Mouse (Mus musculus) myocyte (in vitro differentiated cells): ENCODE measurements at regions not wholly inside any gene's neighbourhood (a gene's known extent, or its start where the extent isn't known, plus 50 kb on each side); places are given as distances from the start of the nearest gene placed in this dataset.

Source experiments
- H3K27me3 ChIP-seq: one replicate; pipeline ENCODE4 v1.6.1; 2011; ENCODE audit not compliant: control insufficient read depth, insufficient read depth, insufficient read length
- H3K36me3 ChIP-seq: one replicate; pipeline ENCODE4 v1.6.1; 2011; ENCODE audit not compliant: control insufficient read depth, insufficient read depth
- H3K4me2 ChIP-seq: one replicate; pipeline ENCODE4 v1.6.1; 2011; ENCODE audit warnings: low read depth, control low read depth
- H3K4me3 ChIP-seq: one replicate; pipeline ENCODE4 v1.5.1; 2011; ENCODE audit warnings: mild to moderate bottlenecking, control low read depth, moderate library complexity
- H3K79me2 ChIP-seq: one replicate; pipeline ENCODE4 v1.6.1; 2011; ENCODE audit not compliant: control insufficient read depth, insufficient read depth
- H3ac ChIP-seq: one replicate; pipeline ENCODE4 v1.6.1; 2011; ENCODE audit not compliant: control insufficient read depth, insufficient read length
- CEBPB ChIP-seq: IDR thresholded peaks from 2 replicates; pipeline ENCODE4 v1.6.1; 2011; ENCODE audit warnings: mild to moderate bottlenecking, moderate library complexity; ENCODE audit not compliant: poor library complexity, insufficient read depth, severe bottlenecking
- E2F4 ChIP-seq: IDR thresholded peaks from one replicate; pipeline ENCODE4 v1.6.1; 2011; ENCODE audit warnings: mild to moderate bottlenecking, control low read depth, moderate library complexity; ENCODE audit not compliant: insufficient read depth
- MAX ChIP-seq: IDR thresholded peaks from one replicate; pipeline ENCODE4 v1.6.1; 2011; ENCODE audit warnings: low read depth, mild to moderate bottlenecking, control low read depth
- MYOD1 ChIP-seq, 3 experiments: IDR thresholded peaks; one replicate each; pipeline ENCODE4 v1.6.1; 2011; ENCODE audit warnings: control low read depth in 2 of 3, low read depth in 2 of 3, mild to moderate bottlenecking in 2 of 3, moderate library complexity in 1 of 3; ENCODE audit not compliant: insufficient read length in 2 of 3, control insufficient read depth in 1 of 3
- MYOG ChIP-seq, 3 experiments: IDR thresholded peaks; one replicate each; pipeline ENCODE4 v1.6.1; 2011; ENCODE audit warnings: control low read depth in 2 of 3, low read depth in 2 of 3, mild to moderate bottlenecking in 2 of 3; ENCODE audit not compliant: insufficient read length in 2 of 3, control insufficient read depth in 1 of 3, insufficient read depth in 1 of 3
- POLR2A ChIP-seq: IDR thresholded peaks from one replicate; pipeline ENCODE4 v1.6.1; 2011; ENCODE audit warnings: low read depth, mild to moderate bottlenecking, control low read depth, moderate library complexity; ENCODE audit not compliant: insufficient read length
- POLR2AphosphoS2 ChIP-seq: IDR thresholded peaks from one replicate; pipeline ENCODE4 v1.6.1; 2011; ENCODE audit warnings: low read depth, control low read depth; ENCODE audit not compliant: insufficient read length
- REST ChIP-seq: IDR thresholded peaks from one replicate; pipeline ENCODE4 v1.6.1; 2011; ENCODE audit warnings: mild to moderate bottlenecking, control low read depth, moderate library complexity; ENCODE audit not compliant: insufficient read depth, insufficient read length
- SRF ChIP-seq: IDR thresholded peaks from one replicate; pipeline ENCODE4 v1.6.1; 2011; ENCODE audit warnings: low read depth; ENCODE audit not compliant: control insufficient read depth, insufficient read length
- TCF12 ChIP-seq: IDR thresholded peaks from one replicate; pipeline ENCODE4 v1.6.1; 2011; ENCODE audit warnings: mild to moderate bottlenecking, control low read depth; ENCODE audit not compliant: poor library complexity, insufficient read depth, severe bottlenecking
- TCF3 ChIP-seq: IDR thresholded peaks from one replicate; pipeline ENCODE4 v1.6.1; 2011; ENCODE audit warnings: low read depth, control low read depth; ENCODE audit not compliant: insufficient read length
- USF1 ChIP-seq: IDR thresholded peaks from one replicate; pipeline ENCODE4 v1.6.1; 2011; ENCODE audit warnings: low read depth, mild to moderate bottlenecking, control low read depth, moderate library complexity

DNA sequence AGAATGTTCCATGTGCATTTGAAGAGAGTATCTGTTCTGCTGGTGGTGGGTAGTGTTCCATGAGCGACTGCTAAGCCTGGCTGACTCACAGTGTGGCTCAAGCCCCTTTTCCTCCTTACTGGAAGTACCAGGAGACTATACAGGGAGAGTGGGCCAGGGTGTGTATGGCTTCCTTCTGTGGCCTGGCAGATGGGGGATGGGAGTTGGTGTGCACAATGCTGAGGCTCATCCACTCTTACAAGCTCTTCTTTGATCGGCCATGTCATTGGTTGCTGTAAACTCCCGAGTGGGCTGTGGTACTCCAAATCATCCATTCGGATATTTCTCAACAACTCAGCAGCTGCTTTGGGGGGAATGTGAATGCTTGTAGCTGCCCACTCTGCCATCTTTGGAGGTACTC lies 150.2 kb downstream of the Slc38a4 start:
- TF ChIP-seq SRF (no peak), POLR2AphosphoS2 (no peak), MYOD1 (IDR thresholded peaks at IDR 0.05; ENCODE audit: control insufficient read depth in 1 of 3, insufficient read length in 2 of 3, low read depth in 2 of 3) (no peak), USF1 (no peak), E2F4 (no peak), POLR2A (no peak), CEBPB (no peak), MAX (no peak), REST (no peak), MYOG (IDR thresholded peaks at IDR 0.05; ENCODE audit: control insufficient read depth in 1 of 3, insufficient read depth in 1 of 3, insufficient read length in 2 of 3, low read depth in 2 of 3) (no peak), TCF3 (no peak), TCF12 (no peak)
- Histone ChIP-seq H3K79me2 (no peaks in the 10 kb centered on the region), H3K27me3 (no peaks in the 10 kb centered on the region), H3K4me3 (no peak overlapping the region), H3K36me3 (no peaks in the 10 kb centered on the region), H3K4me2 (no peak overlapping the region), H3ac (no peak overlapping the region)

DNA sequence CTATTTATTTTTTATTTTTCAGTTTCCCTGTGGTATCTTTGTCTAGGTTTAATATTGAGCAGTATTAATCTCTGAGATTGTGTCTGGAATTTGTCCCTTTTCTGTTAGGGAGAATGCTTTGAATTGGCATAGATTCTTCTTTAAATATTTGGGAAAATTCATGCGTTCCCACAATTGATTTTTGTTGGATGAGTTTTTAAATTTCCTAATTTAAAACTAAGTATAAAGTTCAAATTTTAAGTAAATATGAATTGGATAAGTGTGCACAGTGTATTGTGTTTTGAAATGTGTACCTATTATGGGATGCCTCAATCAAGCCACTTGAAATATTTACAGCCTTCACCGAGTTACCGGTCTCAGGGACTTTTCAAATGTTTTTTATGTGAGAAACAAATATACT lies 152.3 kb downstream of the Slc38a4 start:
- TF ChIP-seq MYOG (IDR thresholded peaks at IDR 0.05; ENCODE audit: control insufficient read depth in 1 of 3, insufficient read depth in 1 of 3, insufficient read length in 2 of 3, low read depth in 2 of 3) (no peak), REST (no peak), SRF (no peak), TCF3 (no peak), POLR2A (no peak), POLR2AphosphoS2 (no peak)
- no peak overlapping the region for H3K4me3 ChIP-seq
- no peaks in the 10 kb centered on the region for H3K36me3 ChIP-seq
- H3K4me2 ChIP-seq: no peak overlapping the region
- no peak overlapping the region for H3ac ChIP-seq
- H3K79me2 ChIP-seq: no peaks in the 10 kb centered on the region
- no peaks in the 10 kb centered on the region for H3K27me3 ChIP-seq

DNA sequence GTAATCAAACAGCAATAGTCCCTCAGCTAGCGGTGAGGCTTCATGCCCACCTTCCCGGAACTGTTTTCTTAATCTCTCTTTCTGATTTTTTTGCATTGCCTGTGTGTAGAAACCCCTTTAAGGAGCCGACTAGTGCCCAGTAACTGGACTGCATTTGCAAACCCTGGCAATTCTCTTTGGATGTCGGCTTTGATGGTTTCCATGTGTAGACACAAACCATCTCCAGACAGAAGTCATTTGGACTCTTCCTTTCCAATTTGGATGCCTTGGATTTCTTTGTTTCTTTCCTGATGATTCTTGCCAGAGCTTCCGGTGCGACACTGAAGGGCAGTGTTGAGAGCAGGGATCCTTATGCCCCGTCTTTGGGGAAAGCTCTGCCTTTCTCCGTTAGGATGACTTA lies 153.0 kb downstream of the Slc38a4 start:
- Histone ChIP-seq H3K4me2 (no peak overlapping the region), H3K4me3 (no peak overlapping the region), H3K79me2 (no peaks in the 10 kb centered on the region), H3K36me3 (no peaks in the 10 kb centered on the region), H3ac (no peak overlapping the region), H3K27me3 (no peaks in the 10 kb centered on the region)
- TF ChIP-seq MYOD1 (IDR thresholded peaks at IDR 0.05; ENCODE audit: control insufficient read depth in 1 of 3, insufficient read length in 2 of 3, low read depth in 2 of 3) (no peak), POLR2A (no peak), TCF3 (no peak), TCF12 (no peak), MAX (no peak), POLR2AphosphoS2 (no peak), SRF (no peak), E2F4 (no peak), CEBPB (no peak), USF1 (no peak), MYOG (IDR thresholded peaks at IDR 0.05; ENCODE audit: control insufficient read depth in 1 of 3, insufficient read depth in 1 of 3, insufficient read length in 2 of 3, low read depth in 2 of 3) (no peak), REST (no peak)

DNA sequence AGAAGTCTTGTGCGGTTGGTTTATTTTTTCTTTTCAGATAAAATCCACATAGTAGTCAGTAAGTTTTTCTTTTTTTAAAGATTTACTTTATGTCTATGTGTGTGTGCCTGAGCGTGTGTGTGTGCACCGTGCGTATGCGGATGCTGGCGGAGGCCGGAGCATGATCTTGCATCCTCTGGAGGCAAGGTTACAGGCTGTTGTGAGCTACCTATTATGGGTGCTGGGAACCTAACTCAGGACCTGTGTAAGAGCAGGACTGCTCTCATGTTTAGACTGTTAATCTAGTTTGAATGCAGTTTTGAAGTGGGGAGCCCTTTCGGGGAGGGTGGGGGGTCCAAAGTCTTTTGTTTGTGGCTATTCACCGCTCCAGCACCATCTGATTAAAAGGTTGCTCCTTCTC lies 154.1 kb downstream of the Slc38a4 start:
- TF ChIP-seq SRF: no peak
- no peak for TF ChIP-seq MYOG (IDR thresholded peaks at IDR 0.05; ENCODE audit: control insufficient read depth in 1 of 3, insufficient read depth in 1 of 3, insufficient read length in 2 of 3, low read depth in 2 of 3)
- no peak for TF ChIP-seq MAX
- TF ChIP-seq TCF3: no peak
- no peak for TF ChIP-seq MYOD1 (IDR thresholded peaks at IDR 0.05; ENCODE audit: control insufficient read depth in 1 of 3, insufficient read length in 2 of 3, low read depth in 2 of 3)
- no peak for TF ChIP-seq E2F4
- TF ChIP-seq POLR2A: no peak
- no peak for TF ChIP-seq CEBPB
- TF ChIP-seq POLR2AphosphoS2: no peak
- TF ChIP-seq USF1: no peak
- no peak for TF ChIP-seq TCF12
- no peaks in the 10 kb centered on the region for H3K27me3 ChIP-seq
- no peak overlapping the region for H3ac ChIP-seq
- no peak overlapping the region for H3K4me2 ChIP-seq
- no peaks in the 10 kb centered on the region for H3K36me3 ChIP-seq
- no peak overlapping the region for H3K4me3 ChIP-seq
- H3K79me2 ChIP-seq: no peaks in the 10 kb centered on the region

DNA sequence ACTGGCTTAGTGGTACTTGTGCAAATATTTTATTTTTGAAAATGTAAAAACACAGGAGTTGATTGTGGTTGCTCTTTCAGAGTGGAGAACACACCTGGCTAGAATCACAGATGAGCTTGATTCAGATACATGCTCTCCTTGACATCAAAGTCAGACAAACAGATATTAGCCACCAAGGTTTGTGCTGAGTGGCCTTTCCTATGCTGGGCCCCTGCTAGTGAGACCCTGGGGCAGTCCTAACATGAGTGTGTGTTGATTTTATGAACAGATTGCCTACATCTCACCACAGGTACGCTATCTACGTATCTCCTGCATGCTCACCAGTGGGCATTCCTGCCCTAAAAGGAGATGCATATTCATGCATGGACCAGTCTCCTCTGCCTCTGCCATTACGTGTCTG lies 157.5 kb downstream of the Slc38a4 start:
- no peak overlapping the region for H3ac ChIP-seq
- no peak overlapping the region for H3K4me2 ChIP-seq
- no peaks in the 10 kb centered on the region for H3K36me3 ChIP-seq
- H3K79me2 ChIP-seq: no peaks in the 10 kb centered on the region
- no peak overlapping the region for H3K4me3 ChIP-seq
- H3K27me3 ChIP-seq: no peaks in the 10 kb centered on the region
- TF ChIP-seq POLR2A (no peak), USF1 (no peak), E2F4 (no peak), MYOG (IDR thresholded peaks at IDR 0.05; ENCODE audit: control insufficient read depth in 1 of 3, insufficient read depth in 1 of 3, insufficient read length in 2 of 3, low read depth in 2 of 3) (no peak), TCF12 (no peak), TCF3 (no peak), MYOD1 (IDR thresholded peaks at IDR 0.05; ENCODE audit: control insufficient read depth in 1 of 3, insufficient read length in 2 of 3, low read depth in 2 of 3) (no peak), REST (no peak), SRF (no peak), MAX (no peak), CEBPB (no peak), POLR2AphosphoS2 (no peak)
